Mouse (Mus musculus): ENCODE data around the gene Adamts7. TPM values are rescaled to one million over a fixed set of nuclear protein-coding genes. Genes with fewer than 3 reads are reported as not detected.

Adamts7 gene
- total RNA-seq, 2 experiments from 2014 or later, result 10.1 to 12.5 TPM

- no peak for DNase-seq (ENCODE audit: low spot score in 2 of 2)
Observed at GRCm38 (mm10) chr9:90255844-90256405, 93.1 kb downstream of the Adamts7 start.

GRCm38 (mm10) chr9:90257220-90257619, 94.4 kb downstream of the Adamts7 start:
- DNase-seq (ENCODE audit: low spot score in 2 of 2), result no peak

Other genes starting within 250 kb of the Adamts7 start
- gene Ctsh, start 108.9 kb upstream of the Adamts7 start, total RNA-seq (2021), result 100 to 1,000 TPM; 178 to 210 TPM
- 100 to 1,000 TPM; 348 to 362 TPM for gene Morf4l1, start 48.3 kb upstream of the Adamts7 start, total RNA-seq (2021)
- gene Tbc1d2b, start 107.7 kb downstream of the Adamts7 start, total RNA-seq (2021), result 10 to 100 TPM; 44.3 to 47.7 TPM